Comparison of ENCODE assay signal across 7 mouse cellular contexts in genomic region chr14:92907623-92908045, GRCm38 (mm10).
DNase-seq lines count a peak whose midpoint lies in the region.

No protein-coding gene starts in this region.

- peak; percentile 17 for DNase-seq in layer of hippocampus, adult 11-12 months (ENCODE audit: low spot score)
- no peak for DNase-seq in layer of hippocampus, adult 9-10 months (ENCODE audit: low spot score)
- DNase-seq in forelimb bud, embryonic 11.5 days (ENCODE audit: low read depth, low spot score) = peak; percentile 11
- DNase-seq in layer of hippocampus, postnatal 10 days (ENCODE audit: low spot score in 2 of 2) = peak; percentile 26 to 53
- peak; percentile 46 for DNase-seq in right cerebral cortex, adult 18-20 months
- DNase-seq in liver = no peak
- no peak for DNase-seq in lung, postnatal 14 days

Comparison
In these comparisons a context has a peak if more than half of its experiments do, and no peak if none do; other contexts are left out.
1. DNase-seq: peak in layer of hippocampus, adult 11-12 months (single experiment), forelimb bud, embryonic 11.5 days (single experiment), layer of hippocampus, postnatal 10 days (2 of 2) and right cerebral cortex, adult 18-20 months (single experiment); none in layer of hippocampus, adult 9-10 months (single experiment), liver (single experiment) and lung, postnatal 14 days (single experiment).